Mouse (Mus musculus): ENCODE measurements at regions not wholly inside any gene's neighbourhood (a gene's known extent, or its start where the extent isn't known, plus 50 kb on each side); places are given as distances from the start of the nearest gene placed in this dataset.

DNA sequence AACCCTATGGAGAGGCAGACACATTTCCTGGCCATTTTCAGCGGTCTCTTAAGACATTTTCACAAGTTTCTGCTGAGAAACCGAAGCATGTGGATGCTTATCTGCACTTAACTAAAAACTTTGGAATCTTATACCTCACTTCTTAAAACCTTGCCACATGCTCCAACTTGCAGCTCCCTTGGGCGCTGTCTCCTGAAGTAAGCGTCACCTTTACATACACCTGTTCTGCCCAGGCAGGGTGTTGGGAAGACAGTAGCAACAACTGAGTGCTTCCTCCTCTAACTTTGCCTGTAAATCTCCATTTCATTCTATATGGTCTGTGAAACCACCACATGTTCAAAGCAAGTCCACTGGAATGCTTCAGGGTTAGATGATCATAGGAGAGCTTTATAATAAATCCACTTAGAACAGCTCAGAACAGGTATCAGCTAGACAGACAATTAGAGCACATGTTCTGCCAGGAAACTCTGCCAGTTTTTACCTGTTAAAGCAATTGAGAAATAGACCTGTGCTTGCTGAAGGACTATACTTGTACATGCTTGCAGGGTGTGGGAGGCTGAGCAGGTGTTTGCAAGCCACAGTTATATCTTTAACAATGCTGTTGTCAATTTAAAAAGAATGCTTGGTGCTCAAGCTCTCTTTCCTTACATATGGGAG lies 202.6 kb upstream of the Gm21897 start:
- TF ChIP-seq RCOR1 (conservative IDR thresholded peaks at IDR 0.05; ENCODE audit: low read depth, low read length) (no peak), NRF1 (IDR thresholded peaks at IDR 0.05; ENCODE audit: low read depth, low read length) (no peak), ETS1 (conservative IDR thresholded peaks at IDR 0.05; ENCODE audit: low read depth, low read length) (no peak), POLR2A (IDR thresholded peaks at IDR 0.05; ENCODE audit: low read depth, low read length) (no peak), CTCF (conservative IDR thresholded peaks at IDR 0.05 in 1 of 2, IDR thresholded peaks at IDR 0.05 in 1 of 2; ENCODE audit: low read depth in 2 of 2, low read length in 2 of 2) (no peak), MXI1 (IDR thresholded peaks at IDR 0.05; ENCODE audit: low read depth, low read length) (no peak), MAX (IDR thresholded peaks at IDR 0.05; ENCODE audit: low read length) (no peak)

Measured in CH12.LX (cell line).